Mouse (Mus musculus) heart, adult 9 months (tissue): ENCODE measurements at regions not wholly inside any gene's neighbourhood (a gene's known extent, or its start where the extent isn't known, plus 50 kb on each side); places are given as distances from the start of the nearest gene placed in this dataset.

Source experiments
- DNase-seq, 2 experiments: peaks; one replicate each; pipeline ENCODE4 v3.0.0; 2022; ENCODE audit warnings: low spot score in 2 of 2

GRCm38 (mm10) chr6:127298105-127298504 is 146.1 kb upstream of the Ccnd2 start:
- DNase-seq = no peak

- DNase-seq = no peak
Measured at GRCm38 (mm10) chr6:127311192-127312054, 135.2 kb upstream of the Parp11 start.

GRCm38 (mm10) chr6:127317309-127317708 is 129.3 kb upstream of the Parp11 start:
- no peak for DNase-seq

- DNase-seq = no peak
Measured at GRCm38 (mm10) chr6:127318746-127319582, 127.7 kb upstream of the Parp11 start.

- no peak for DNase-seq
Measured at GRCm38 (mm10) chr6:127320600-127320999, 126.0 kb upstream of the Parp11 start.

- DNase-seq = no peak
Measured at GRCm38 (mm10) chr6:127321031-127321430, 125.6 kb upstream of the Parp11 start.

- DNase-seq = no peak
Measured at GRCm38 (mm10) chr6:127322398-127322797, 124.2 kb upstream of the Parp11 start.

- peak in 1 of 2 experiments; percentile 58 for DNase-seq
Measured at GRCm38 (mm10) chr6:127324984-127325383, 121.7 kb upstream of the Parp11 start.

- no peak for DNase-seq
Measured at GRCm38 (mm10) chr6:127325596-127326332, 120.9 kb upstream of the Parp11 start.

GRCm38 (mm10) chr6:127326333-127326729 is 120.3 kb upstream of the Parp11 start:
- no peak for DNase-seq

GRCm38 (mm10) chr6:127329191-127330014 is 117.2 kb upstream of the Parp11 start:
- no peak for DNase-seq

GRCm38 (mm10) chr6:127330015-127330705 is 116.5 kb upstream of the Parp11 start:
- peak; percentile 81 to 82 for DNase-seq

GRCm38 (mm10) chr6:127331091-127331490 is 115.5 kb upstream of the Parp11 start:
- peak in 1 of 2 experiments; percentile 30 for DNase-seq

GRCm38 (mm10) chr6:127334256-127334655 is 112.4 kb upstream of the Parp11 start:
- DNase-seq = no peak

- peak; percentile 26 to 41 for DNase-seq
Measured at GRCm38 (mm10) chr6:127335462-127335886, 111.2 kb upstream of the Parp11 start.

- DNase-seq = no peak
Measured at GRCm38 (mm10) chr6:127335996-127336660, 110.5 kb upstream of the Parp11 start.

GRCm38 (mm10) chr6:127336681-127337397 is 109.8 kb upstream of the Parp11 start:
- no peak for DNase-seq

- DNase-seq = no peak
Measured at GRCm38 (mm10) chr6:127337398-127337871, 109.2 kb upstream of the Parp11 start.

GRCm38 (mm10) chr6:127338412-127338811 is 108.2 kb upstream of the Parp11 start:
- DNase-seq = no peak
